Mouse (Mus musculus): ENCODE data around the gene Cyp4f39. TPM values are rescaled to one million over a fixed set of nuclear protein-coding genes. Genes with fewer than 3 reads are reported as not detected.
"Not testable (repeated sequence)": the region's sequence is repeated elsewhere in the genome, so short reads cannot be mapped to it uniquely, and the experiment has no call there.

The Cyp4f39 gene
- total RNA-seq, 2 experiments from 2014 or later: not detected

GRCm38 (mm10) chr17:32472176-32472575, 19.7 kb downstream of the Cyp4f39 start:
- no peak for DNase-seq (ENCODE audit: low spot score in 2 of 2)

DNA sequence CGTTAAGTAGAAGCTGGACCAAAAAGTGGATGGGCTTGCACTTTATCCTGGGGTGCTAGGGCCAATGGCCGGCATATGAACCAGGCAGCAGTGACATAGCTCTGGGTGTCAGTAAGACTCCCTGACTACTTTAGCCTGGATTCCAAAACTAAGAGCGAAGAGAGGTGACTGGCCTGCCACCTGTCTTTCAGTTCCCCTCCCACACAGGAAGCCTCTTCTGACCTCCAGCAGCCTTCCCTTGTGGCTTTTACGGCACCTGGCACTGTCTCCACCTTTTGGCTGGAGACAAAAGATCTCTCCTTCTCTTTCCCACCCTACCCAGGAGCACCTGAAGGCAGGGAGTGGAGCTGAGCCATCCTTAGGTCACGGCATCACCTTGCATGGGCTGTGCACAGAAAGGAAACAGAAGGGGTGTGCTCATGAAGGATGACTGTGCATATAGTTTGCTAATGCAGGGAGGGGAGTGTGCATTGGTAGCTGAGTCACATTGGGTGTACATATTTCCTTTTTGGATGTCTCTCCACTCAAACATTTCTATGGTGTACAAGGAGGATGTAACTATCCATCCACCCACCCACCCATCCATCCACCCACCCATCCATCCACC, 22.5 kb downstream of the Cyp4f39 start:
- DNase-seq (ENCODE audit: low spot score in 2 of 2): no peak

DNA sequence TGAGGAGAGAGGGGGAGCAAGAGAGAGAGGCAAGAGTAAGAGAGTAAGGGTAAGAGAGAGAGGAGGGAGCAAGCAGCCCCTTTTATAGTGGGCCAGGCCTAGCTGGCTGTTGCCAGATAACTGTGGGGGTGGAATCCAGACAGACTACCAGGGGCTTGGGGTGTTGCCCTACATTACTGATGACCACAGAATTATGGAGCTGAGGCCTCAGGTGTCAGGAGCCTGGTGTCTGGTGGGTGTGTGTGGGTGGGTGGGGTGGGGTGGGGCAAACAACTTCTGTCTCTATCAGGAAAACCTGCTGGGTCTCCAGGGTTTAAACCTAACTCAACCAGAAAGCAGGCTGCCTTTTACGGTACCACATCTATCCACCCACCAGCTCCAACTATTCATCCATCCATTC, 24.7 kb downstream of the Cyp4f39 start:
- no peak for DNase-seq (ENCODE audit: low spot score in 2 of 2)

- no peak for DNase-seq (ENCODE audit: low spot score in 2 of 2)
Measured at GRCm38 (mm10) chr17:32478727-32479126, 26.2 kb downstream of the Cyp4f39 start.

DNA sequence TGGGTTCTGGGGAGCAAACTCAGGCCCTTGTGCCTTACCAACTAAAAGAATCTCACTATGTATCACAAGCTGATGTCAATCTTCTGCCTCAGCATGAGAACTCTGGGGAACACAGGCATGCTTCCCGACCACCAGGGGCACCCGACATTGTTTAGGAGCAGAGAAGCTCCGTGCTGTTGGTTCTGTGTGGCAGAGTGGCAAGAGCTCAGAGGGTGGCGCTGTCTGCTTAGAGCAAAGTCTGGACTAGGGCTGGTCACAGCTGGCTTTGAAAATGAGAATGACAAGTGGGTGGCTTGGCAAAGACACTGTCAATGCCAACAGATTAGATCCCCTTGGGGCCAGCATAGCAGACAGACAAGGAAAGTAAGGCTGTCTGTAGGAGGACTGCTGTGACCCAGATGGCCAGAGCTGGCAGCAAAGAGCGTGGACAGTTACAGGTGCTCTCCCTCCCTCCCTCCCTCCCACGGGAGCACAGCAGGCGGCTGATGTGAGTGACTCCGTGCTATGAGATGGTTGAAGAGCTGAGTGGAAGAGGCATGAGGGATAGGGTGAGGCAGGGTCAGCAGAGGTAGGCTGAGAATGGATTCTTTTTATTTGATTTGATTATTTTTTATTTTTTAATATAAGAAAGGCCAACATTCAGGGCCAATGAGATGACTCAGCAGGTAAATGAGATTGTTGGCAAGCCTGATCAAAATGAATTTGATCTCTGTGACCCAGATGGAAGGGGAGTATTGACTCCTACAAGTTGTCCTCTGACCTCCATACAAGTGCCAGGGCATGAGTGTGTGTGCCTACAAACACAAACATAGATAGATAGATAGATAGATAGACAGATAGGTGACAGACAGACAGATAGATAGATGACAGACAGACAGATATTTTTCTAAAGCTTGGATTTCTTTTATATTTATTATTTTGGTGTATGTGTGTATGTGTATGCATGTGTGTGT, 27.3 kb downstream of the Cyp4f39 start:
- DNase-seq (ENCODE audit: low spot score in 2 of 2): no peak

GRCm38 (mm10) chr17:32481766-32482165, 29.2 kb downstream of the Cyp4f39 start:
- no peak for DNase-seq (ENCODE audit: low spot score in 2 of 2)

GRCm38 (mm10) chr17:32483200-32483599, 30.7 kb downstream of the Cyp4f39 start:
- DNase-seq (ENCODE audit: low spot score in 2 of 2): peak; percentile 87 to 92

DNA sequence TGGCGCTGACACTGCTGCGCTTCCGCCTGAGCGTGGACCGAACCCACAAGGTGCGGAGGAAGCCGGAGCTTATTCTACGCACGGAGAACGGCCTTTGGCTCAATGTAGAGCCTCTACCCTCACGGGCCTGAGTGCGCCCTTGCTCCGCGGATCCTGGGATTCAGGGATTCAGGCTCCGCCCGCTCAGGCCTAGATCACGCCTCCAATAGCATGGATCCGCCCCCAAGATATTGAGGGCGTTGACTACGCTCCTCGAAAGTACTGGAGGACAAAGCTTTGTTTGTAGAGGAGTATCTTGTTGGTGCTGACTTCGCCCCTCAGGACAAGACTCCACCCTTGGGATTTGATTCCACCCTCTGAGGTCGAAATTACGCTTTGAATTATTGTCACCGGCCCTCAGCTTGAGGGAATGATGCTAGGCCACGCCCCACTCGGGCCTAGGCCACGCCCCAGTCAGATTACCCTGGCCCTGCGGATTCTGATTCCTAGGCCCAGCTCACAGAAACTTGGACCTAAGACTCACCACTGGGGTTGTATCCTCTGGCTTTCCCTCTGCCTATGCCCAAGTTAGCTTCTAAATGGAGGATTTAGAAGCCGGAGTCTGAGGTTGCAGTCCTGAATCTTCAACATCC, 39.9 kb downstream of the Cyp4f39 start:
- DNase-seq (ENCODE audit: low spot score in 2 of 2): peak; percentile 21 to 34

- peak; percentile 53 to 54 for DNase-seq (ENCODE audit: low spot score in 2 of 2)
Measured at GRCm38 (mm10) chr17:32494601-32495000, 42.1 kb downstream of the Cyp4f39 start.

DNA sequence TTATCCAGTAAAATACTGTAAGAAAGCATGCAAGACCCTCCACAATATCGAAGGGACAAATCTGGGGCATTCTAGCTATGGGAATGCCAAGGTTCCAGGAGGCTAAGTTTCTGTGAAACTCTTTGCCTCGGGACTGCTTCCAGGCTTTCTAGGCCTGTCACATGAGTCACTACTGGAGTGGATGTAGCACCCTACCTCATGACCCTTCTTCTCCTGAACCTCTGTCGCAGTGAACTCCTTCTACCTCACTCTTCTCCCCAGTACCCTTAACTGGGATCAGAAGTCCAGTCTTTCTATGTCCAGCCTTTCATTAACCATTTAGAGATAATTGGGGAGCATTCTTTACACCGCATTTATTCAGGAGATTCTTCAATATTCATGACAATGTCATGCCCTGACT, 48.0 kb downstream of the Cyp4f39 start:
- DNase-seq (ENCODE audit: low spot score in 2 of 2): not testable (repeated sequence)

DNA sequence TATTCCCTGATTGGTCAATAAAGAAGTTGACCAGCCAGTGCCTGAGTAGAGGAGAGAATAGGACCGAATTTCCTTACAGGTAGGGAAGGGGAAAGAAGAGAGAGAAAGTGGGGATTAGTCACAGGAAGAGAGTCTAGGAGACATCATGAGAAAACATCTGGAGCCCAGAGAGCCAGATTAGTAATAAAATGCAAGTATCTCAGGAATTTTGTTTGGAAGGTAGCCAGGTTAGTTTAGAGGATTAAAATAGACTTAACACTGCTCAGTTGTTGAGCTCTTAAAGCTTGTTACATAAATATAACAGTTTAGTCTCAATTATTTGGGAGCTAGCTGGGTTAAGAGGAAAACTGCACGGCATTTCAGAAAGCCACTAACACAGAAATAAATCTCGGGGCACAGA, 48.5 kb downstream of the Cyp4f39 start:
- DNase-seq (ENCODE audit: low spot score in 2 of 2): no peak

GRCm38 (mm10) chr17:32503111-32503510, 50.6 kb downstream of the Cyp4f39 start:
- no peak for DNase-seq (ENCODE audit: low spot score in 2 of 2)

- peak; percentile 39 to 44 for DNase-seq (ENCODE audit: low spot score in 2 of 2)
Measured at GRCm38 (mm10) chr17:32505851-32506728, 53.6 kb downstream of the Cyp4f39 start, which contains the start of gene Cyp4f17. Gene Cyp4f17, plus strand, starts transcription at chr17:32506050.

GRCm38 (mm10) chr17:32506729-32507245, 54.3 kb downstream of the Cyp4f39 start:
- DNase-seq (ENCODE audit: low spot score in 2 of 2): no peak

DNA sequence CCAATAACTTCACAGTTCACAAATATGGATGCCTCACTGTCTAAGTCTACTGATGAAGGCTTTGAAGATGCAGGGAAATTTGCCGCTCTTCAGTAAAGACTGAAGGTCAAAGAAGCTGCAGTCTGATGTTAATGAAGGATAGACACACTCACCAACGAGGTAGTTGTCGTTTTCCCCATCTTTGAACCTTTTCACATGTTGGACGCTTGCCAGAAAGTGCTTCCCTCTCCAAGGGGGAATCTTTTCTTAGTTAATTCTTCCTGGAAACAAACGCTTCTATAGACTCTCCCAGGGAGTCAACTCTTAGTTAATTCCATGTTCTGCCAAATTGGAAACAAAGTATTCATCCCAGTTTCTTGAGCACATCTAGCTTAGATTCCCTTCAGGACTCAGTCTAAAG, 63.6 kb downstream of the Cyp4f39 start:
- DNase-seq (ENCODE audit: low spot score in 2 of 2): no peak

DNA sequence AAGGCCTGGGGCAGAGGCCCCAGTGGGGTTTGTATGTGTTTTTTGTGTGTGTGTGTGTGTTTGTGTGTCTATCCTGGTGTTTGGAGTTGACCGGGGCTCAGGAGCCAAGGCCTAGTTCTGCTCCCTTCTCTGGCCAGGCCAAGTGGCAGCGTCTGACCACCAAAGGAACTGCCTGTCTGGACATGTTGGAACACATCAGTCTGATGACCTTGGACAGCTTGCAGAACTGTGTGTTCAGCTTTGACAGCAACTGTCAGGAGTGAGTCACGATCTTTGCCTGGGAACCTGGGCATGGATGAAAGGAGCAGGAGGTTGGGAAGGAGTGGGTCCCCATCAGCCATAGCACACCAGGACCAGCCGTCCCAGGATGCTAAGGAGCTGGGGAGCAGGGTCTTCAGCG, 69.5 kb downstream of the Cyp4f39 start:
- peak in 1 of 2 experiments; percentile 12 for DNase-seq (ENCODE audit: low spot score in 2 of 2)

- no peak for DNase-seq (ENCODE audit: low spot score in 2 of 2)
Measured at GRCm38 (mm10) chr17:32522386-32522785, 69.9 kb downstream of the Cyp4f39 start.

DNA sequence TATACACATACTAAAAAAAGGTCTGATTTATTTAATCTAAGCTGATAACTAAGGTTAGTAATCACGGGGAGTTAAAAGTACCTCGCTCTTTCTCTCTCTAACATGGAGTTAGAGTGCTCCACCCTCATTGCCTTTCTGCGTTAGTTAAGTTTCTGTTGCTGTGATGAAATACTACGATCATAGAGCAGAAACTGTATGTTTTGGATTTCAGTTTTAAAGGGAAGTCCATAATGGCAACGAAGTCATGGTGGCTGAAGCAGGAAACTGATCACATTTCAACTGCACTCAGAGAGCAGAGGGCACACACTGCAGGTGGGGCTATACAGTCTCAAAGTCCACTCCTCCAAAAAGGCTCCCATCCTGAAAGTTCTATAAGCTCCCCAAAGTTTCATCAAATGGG, 70.3 kb downstream of the Cyp4f39 start:
- DNase-seq (ENCODE audit: low spot score in 2 of 2): no peak

DNA sequence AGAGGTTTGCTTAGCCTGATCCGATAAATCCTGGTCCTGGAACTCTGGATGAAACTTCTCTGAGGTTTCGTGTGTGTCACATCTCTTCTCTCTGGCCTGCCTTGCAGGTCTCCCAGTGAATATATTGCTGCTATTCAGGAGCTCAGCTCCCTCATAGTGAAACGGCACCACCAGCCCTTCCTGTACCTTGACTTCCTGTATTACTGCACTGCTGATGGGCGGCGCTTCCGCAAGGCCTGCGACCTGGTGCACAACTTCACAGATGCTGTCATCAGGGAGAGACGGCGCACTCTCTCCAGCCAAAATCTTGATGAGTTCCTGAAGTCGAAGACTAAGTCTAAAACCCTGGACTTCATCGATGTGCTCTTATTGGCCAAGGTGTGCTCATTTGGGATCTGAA, 71.4 kb downstream of the Cyp4f39 start:
- no peak for DNase-seq (ENCODE audit: low spot score in 2 of 2)

GRCm38 (mm10) chr17:32526341-32526740, 73.8 kb downstream of the Cyp4f39 start:
- DNase-seq (ENCODE audit: low spot score in 2 of 2): not testable (repeated sequence)

DNA sequence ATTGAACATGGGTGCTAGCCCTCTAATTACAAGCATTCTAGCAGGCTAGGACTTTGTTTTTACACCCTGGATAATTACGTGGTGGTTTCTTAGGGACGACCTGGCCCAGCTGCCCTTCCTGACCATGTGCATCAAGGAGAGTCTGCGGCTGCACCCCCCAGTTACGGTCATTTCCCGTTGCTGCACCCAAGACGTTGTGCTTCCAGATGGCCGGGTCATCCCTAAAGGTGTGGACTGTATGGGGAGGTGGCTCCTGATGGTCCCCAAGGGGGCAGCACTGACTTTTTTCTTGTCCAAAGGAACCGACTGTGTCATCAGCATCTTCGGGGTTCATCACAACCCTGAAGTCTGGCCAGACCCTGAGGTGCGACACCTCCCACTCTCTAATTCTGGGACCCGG, 75.2 kb downstream of the Cyp4f39 start:
- DNase-seq (ENCODE audit: low spot score in 2 of 2): no peak
